Mouse (Mus musculus) spleen, adult 12 weeks (tissue): ENCODE results near the gene Rhot1.

Experiments
- DNase-seq: peaks from one replicate; pipeline ENCODE4 v3.0.0; 2022; ENCODE audit warnings: low spot score

Gene Rhot1

GRCm38 (mm10) chr11:80287150-80287549, 78.3 kb downstream of the Rhot1 start:
- peak; percentile 42 for DNase-seq

GRCm38 (mm10) chr11:80289701-80290445, 81.1 kb downstream of the Rhot1 start:
- no peak for DNase-seq

DNA sequence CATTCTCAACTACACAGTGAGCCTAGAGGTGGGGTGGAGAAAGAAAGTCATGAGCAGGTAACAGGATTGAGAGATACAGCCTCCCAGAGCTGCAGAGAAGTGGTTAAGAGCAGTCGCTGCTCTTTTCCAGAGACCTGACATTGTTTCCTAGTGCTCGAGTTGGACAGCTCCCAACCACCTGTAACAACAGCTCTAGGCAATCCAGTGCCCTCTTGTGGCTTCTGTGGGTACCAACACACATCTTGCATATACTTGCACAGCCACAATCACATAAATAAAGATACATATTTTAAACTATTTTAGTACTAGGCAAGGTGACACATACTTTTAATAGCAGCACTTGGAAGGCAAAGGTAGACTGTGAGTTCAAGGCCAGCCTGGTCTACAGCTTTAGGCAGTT, 82.2 kb downstream of the Rhot1 start:
- DNase-seq, result no peak

DNA sequence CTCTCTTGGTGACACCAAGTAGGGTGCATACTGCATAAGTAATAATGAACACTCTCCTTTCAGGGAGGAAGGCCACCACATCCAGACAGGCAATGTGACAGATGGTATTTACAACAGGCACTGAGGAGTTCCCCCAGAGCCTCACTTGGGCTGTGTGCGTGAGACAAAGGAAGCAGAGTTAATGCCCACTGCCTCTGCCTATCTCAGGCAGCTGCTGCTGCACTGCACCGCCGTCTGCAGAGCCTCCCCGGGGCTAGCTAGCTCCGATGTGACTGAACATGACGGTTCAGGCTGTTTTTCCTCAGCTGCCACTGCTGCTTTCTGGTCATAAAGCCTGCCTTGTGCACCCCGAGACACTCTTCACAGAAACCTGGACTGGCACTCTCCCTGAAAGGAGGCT, 83.6 kb downstream of the Rhot1 start:
- no peak for DNase-seq

DNA sequence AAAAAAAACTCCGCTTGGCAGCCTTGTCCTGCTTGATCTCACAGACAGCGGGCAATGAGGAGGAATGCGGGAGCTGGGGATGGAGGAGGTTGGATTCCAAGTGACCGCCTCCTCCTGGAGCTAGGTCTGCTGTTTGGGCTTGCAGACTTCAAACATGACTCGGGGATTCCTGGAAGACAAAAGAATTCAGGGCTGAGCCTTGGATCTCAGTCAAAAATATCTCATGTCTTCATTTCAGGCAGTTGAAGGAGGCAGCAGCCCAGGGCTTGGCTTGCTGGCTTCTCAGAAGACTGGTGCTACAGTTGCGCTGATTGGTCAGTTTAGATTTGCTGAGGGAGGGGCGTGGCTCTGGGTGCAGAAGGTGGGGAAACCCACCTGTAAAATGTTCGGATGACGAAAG, 86.2 kb downstream of the Rhot1 start:
- no peak for DNase-seq

DNA sequence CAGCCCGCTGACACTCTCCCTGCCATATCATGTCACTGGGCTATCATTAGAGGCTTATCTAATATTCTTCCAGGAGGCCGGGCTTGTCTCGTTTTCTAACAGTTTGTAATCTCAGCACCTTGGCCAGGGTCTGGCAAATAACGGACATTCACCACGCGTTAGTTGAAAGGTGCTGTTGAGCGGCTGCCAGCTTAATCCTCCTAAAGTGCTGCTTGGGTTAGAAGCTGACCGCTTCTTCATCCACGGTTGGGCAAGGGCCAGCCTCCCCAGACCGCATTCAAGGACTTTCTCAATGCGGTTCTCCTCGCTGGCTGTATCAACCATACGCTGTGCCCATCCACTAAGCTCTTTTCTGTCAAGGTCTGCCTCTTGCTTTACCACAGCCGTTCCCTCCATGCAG, 87.0 kb downstream of the Rhot1 start:
- DNase-seq, result no peak

DNA sequence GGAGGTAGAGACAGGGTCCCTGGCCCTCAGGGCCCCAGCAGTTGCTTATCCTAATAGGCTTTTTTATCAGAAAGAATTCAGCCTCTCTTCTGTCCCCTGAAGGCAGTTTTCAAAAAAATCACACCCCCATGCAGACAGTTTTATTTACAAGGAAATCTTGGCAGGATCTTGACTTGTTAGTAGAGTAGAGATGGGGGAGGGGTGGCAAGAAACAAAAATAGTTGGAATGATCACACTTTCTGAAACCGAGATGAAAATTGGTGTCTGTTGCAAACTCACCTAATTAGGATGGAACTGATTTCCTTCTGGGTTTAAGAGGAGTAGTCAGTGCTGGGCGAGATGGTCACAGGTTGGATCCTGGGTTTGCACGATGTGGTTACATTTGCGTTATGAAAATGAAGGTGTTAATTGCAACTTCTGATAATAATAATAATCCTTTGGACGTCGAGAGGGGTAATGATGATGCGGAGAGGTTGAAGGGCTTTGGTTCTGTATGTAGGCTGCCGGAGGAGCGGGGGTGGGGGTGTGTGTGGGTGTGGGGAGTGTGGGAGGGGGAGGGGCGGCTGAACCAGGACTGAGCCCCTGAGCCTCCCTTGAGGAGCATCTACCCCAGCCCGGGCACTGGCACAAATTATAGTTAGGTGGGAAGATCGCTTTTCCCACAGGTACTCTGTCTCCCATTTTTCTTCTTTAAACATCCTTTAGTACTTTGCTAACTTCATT, 90.9 kb downstream of the Rhot1 start:
- no peak for DNase-seq

- no peak for DNase-seq
Measured at GRCm38 (mm10) chr11:80300551-80301315, 91.9 kb downstream of the Rhot1 start, which contains the start of gene Rhbdl3. Gene Rhbdl3 (plus strand): TSS chr11:80300912.

DNA sequence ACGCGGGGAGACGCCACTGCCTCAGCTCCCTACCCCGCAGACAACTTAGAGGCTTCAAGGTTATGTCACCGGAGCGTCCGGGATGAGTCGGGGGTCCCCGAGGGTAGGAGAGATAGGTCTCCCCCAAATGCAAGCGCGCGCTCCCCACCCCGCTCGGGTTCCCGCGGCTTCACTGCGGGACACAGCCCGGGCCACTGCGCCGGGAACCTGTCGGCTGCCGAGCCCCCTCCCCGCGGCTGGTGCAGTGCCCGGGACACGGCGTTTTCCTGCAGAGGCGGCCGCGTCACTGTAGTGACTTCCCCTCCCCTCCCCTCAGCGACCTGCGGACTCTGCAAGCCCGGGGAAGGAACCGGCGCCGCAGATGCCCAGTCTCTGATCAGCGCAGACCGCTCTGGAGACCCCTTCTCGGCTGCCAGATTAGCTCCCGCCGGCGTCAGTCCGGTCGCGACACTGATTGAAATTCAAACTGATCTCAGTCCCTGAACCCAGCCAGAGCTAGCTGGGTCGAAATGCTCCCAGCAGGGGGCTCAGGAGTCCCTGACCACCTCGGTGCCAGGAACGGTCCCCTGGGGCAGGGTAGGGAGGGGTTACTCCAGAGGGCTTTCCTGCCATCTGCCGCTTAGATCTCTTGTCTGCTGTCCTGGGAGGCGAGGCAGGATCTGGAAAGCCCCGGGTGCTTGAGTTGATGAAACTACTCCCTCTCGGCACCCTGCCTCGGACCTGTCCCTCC, 92.7 kb downstream of the Rhot1 start:
- no peak for DNase-seq

DNA sequence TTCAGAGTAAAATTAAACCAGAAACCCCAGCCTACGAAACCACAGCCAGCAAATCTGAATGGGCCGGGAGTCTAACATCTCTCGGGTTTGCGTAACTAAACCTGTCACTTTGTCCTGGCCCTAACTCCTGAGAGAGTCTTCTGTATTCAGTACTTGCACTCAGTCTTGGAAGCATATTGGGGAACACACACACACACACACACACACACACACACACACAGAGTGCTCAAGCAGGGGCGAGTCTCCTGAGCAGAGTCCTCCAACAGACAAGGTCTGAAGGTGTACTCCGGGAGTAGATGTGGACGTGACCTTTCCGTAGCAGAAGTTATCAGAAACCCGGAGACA, 93.2 kb downstream of the Rhot1 start:
- DNase-seq, result no peak

DNA sequence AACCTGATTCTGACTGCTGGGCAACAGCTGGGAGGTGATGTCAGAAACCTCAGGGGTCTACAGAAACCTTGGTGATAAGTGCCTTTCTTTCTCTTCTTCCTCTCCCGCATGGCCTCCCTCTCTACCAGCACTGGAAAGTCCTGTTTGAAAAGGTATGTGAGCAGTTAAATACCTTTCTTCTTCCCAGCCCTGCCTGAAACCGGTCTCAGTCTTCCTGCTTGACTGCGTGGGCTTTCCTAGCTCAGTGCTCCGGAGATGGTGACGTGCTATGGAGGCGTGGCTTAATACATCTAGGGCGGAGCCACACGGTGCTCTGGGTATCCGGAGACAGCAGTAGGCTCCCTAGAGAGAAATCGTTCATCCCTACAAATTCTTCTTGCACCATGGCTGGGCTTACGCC, 93.7 kb downstream of the Rhot1 start:
- peak; percentile 41 for DNase-seq

DNA sequence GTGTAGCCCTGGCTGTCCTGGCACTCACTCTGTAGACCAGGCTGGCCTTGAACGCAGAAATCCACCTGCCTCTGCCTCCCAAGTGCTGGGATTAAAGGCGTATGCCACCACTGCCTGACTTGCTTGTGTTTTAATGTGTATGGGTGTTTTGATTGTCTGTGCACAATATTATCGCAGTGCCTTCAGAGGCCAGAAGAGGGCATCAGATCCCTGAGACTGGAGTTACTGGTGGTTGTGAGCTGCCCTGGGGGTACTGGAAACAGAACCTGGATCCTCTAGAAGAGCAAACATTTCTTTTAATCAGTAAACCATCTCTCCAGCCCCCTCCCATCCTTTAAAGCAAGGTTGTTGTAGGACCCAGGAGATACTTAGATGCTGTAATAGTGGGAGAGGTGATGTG, 94.9 kb downstream of the Rhot1 start:
- no peak for DNase-seq

- DNase-seq, result no peak
Measured at GRCm38 (mm10) chr11:80304846-80305245, 96.0 kb downstream of the Rhot1 start.

GRCm38 (mm10) chr11:80308537-80308936, 99.7 kb downstream of the Rhot1 start:
- DNase-seq, result no peak

DNA sequence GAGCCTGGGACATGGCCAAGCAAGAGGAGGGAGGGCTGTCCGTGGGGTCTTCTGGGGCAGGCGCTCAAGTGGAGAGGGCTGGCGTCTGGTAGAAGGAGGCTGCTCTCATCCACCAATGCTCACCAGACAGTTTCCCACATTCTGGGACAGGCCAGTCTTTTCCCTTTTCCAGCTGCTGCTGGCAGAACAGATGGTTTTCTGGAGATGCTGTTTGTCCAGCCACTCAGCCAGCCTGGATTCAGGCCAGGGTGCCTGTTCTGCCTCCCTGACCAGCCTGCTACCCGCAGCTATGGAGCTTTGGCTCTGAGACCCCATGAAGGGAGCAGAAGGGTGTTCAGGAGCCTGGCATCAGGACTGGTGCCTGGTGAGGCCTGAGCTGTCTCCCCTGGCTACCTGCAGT, 102.5 kb downstream of the Rhot1 start:
- no peak for DNase-seq

DNA sequence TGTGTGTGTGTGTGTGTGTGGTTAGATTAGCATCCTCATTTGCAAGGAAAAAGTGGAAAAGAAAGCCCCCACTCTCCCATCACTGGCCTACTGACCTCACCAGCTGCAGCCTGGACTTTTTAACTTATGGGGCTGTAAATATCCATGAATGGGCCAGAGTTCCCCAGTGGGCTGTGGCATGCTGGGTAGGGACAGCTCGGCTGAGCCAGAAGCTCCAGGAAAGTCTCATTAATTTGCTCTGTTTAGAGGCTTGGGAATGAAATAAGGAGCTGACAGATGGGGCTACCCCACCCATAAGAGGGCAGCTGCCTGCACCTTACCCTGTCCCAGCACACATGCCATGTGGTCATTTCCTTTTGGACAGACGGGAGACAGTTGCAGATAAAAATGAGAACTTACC, 103.2 kb downstream of the Rhot1 start:
- DNase-seq, result no peak

GRCm38 (mm10) chr11:80312565-80312964, 103.7 kb downstream of the Rhot1 start:
- no peak for DNase-seq

DNA sequence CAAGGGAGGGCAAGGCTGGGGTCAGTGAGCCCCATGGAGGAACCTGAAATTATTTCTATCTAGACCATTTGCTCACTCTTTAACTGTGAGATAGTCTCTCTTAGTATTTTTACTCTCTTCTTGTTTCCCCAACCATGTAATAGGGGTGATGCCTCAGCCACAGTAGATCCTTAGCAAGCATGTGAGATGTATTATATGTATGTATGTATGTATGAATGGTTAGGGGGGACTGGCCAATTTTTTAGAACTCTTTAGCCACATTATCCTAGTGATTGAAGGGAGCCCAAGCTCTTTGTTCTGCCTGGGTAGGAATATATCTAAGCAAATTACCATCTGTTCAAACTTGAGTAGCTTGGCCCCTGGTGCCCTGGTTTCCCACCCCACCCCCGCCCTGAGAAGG, 104.6 kb downstream of the Rhot1 start:
- DNase-seq, result no peak

- DNase-seq, result no peak
Measured at GRCm38 (mm10) chr11:80313944-80314343, 105.1 kb downstream of the Rhot1 start.

DNA sequence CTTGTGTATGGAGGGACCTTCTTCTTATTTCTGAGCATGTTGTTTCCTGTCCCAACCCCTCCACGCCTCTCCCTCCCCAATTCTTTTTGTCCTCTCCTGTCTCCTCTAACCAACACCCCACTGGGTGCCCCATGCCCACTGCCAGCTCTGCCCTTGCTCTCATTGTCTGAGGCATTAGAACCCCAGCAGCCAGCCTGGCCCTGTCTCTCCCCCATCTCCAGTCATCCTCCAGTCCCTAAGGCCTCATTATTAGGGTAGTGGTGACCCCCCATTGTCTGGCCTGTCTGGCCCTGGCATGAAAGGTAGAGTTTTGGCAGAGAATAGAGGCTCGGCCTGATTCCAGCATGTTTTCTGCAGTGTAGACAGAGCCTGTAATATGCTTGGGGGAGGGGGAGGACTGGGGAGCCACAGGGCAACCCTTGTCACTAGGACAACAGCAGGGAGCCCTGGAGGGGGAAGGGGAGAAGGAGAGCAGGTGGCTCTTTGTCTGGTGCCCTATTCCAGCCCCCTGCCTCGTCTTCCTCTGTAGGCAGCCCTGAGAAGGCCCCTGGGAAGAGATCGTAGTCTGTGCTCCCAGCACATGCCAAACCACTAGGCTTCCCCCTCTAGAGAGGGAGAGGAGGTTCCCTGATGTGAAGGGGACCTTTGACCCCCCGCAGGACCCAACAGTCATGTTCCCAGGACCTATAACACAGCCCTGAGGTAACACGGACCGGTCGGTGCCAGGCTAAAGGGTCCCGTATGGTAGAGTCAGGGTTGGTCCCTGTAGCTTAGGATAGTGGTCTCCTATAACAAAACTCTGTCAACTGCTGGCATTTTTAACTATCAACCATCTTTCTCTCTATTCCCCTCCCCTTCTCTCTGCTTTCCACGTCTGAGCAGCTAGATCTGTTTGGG, 107.2 kb downstream of the Rhot1 start:
- DNase-seq, result no peak
